Mouse (Mus musculus): ENCODE results near the gene Slc38a10.

The Slc38a10 gene

DNA sequence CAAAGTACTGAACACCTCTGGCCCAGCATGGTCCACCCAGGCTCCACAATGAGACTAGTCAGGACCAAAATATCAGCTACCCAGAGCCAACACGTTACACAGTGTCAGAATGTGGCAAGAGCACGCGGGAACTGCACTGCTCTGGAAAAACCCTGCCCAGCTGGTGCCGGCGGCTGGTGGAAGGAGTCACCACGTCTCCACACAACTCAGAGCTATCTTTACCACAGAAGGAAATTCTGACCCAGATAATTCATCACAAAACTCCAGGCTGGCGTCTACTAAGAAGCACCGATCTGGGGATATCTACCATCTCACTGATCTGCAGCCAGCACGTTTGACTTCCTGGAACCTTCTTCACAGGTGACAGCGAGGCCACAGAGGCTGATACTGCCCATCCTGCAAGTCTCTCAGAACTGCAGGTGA, 11.8 kb downstream of the Slc38a10 start:
- no peak for DNase-seq (ENCODE audit: low spot score in 2 of 2)

DNA sequence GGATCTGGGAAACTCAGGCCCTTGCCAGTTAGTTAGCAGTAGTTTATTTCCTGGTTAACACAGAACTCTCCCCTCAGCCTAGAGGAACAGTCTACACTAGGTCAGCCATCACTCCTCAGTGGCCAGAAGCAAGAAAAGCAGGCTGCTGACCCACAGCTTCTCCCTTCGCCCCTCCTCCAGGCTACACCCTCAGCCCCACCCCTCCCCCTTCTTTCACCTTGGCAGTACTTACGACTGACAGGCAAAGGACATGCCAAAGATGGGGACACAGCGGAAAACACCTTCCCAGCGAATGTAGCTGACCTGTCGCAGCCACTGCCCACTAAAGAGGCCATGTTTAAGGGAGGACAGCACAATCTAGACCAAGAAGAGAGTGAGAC, 13.5 kb downstream of the Slc38a10 start:
- no peak for DNase-seq (ENCODE audit: low spot score in 2 of 2)

DNA sequence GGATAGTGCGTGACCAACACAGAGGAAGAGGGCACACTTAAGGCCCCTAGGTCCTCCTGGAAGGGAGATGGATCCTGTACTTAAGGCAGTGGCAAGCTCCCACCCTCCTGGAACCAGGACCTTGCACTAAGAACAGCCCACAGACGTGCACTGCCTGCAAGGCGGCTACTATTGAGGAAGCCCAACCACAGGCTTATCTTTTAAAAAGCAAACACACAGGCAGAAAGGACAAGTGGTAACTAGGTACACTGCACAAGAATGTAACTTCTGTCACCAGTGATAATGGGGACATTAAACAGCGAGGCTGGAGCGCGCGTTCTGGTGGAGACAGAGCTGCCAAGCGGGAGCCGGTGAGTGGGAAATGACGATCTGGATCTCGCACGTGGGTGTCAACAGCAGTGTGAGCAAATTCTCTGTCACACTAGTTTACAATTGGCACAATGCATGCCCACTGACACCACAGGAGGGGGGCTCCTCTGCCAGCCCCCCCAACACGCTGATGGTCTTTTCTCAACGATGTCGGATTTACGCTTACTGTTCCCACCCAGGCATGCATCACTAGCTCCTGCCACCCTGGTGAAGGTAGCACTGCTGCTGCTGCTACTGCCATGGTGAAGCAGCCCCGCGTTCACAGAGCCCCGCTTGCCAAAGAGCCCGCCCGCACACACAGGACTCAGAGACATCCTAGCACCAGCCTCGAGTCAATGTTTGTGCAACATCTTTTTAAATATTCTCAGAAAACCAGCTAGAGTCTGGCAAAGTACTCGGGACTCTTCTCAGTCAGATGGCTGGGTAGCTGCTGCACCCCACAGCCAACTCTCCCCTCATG, 14.1 kb downstream of the Slc38a10 start:
- DNase-seq (ENCODE audit: low spot score in 2 of 2), result no peak

DNA sequence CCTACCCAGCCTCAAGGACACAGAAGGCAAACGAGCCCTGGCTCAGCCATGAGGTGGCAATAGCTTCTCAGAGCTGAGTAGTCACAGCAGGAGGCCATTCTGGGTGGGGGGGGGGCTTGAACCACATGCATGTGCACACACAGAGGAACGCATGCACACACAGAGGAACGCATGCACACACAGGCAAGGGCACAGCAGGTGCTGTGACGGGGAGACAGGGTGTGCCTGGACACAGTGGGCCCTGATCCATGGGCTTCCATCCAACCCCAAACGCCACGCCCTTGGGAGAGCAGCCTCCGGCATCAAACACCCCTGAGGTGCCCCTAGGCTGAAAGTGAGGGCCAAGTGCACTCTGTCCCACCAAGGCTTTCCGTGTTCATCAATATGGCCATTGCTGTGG, 15.0 kb downstream of the Slc38a10 start:
- DNase-seq (ENCODE audit: low spot score in 2 of 2), result no peak

DNA sequence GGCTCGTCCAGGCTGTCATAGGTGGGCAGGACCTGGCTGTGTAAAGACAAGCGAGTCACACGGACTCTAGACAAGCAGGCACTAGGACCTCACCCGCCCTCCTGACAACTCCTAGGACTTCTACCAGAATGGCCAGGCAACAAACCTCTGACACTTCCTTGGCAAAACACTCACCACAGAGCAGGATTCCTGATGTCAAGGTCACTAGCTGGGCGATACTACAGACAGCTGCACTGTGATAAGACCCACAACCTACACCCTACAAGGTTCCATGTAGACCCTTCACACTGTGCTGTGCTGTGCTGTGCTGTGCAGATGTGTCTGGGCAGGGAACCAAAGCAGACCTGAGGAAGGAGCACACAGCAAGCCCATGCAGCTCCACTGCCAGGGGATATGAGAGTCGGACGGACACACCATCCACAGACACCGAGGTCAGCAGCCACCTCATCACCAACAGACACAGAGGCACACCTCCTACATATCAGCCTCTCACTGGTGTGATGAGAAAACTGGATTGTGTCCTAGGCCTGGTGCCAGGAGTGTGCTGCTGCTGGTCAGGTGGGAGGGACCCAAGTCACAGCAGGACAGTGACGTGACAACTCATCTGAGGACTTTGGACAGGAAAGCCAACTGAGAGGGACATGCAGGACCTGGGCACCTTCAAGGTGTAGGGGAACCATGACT, 16.2 kb downstream of the Slc38a10 start:
- DNase-seq (ENCODE audit: low spot score in 2 of 2), result no peak

DNA sequence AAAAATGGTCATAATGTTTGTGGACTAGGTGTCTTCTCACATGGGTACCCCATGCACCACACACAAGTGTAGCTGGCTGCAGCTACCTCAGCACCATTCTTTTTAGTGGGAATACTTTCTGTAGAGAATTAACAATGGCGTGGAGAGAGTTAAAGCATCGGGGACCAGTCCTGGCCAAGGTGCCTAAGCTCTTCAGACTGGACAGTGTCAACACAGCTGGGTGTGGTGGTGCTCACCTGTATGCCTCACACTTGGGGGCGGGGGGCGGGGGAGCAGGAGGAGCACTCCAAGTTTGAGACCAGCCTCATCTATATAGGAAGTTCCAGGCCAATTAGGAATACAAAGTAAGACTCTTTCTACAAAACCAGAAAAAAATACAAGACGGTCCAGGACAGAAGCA, 17.0 kb downstream of the Slc38a10 start:
- no peak for DNase-seq (ENCODE audit: low spot score in 2 of 2)

DNA sequence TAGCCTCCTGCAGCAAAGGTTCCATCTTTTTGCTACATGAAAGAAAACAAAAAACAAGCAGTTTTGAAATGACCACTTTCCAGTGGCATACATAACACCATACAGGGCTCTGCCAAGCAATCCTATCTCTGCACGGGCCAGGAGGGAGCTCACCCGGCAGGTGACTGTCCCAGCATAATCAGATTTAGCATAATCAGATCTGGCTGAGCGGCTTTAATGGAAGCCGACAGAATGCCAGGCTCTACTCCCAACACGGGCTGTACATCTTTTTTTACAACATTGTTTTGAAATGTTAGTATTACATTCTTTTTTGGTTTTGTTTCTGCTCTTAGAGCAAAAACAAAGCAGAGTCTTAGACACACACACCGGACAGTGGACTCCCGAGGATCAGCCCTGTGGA, 21.9 kb downstream of the Slc38a10 start:
- DNase-seq (ENCODE audit: low spot score in 2 of 2), result no peak

DNA sequence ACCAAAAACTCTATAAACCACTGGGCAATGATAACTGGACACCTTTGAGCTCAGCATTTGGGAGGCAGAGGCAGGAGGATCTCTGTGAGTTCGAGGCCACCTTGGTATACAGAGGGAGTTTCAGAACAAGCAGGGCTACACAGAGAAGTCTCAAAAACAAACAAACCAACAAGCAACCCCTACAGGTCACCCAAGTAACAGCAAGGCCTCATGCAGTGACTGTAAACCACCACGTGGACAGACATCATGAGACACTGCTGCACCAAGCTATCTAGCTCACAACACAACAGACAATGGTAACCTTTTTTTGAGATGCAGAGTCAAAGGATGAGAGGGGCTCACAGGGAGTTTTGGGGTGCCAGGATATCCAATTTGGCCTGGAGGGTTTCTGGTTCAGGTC, 24.3 kb downstream of the Slc38a10 start:
- no peak for DNase-seq (ENCODE audit: low spot score in 2 of 2)

DNA sequence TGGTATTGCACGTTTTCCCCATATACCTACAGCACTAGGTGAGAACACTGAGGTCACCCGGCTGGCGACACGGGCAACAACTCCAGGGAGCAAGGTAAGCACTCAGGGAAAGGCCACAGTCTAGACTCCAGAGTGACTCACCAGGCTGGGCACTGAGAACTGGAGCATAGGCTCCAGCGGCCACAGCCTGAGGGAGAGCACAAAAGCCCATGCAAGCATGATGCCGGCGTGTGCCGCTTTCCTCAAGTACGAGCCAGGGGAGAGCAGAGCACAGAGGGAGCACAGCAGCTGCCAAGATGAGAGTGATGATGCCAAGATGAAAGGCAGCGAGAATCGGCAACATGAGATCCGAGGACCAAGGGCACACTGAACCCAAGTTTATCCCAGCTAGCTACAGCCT, 29.0 kb downstream of the Slc38a10 start:
- DNase-seq (ENCODE audit: low spot score in 2 of 2), result no peak

DNA sequence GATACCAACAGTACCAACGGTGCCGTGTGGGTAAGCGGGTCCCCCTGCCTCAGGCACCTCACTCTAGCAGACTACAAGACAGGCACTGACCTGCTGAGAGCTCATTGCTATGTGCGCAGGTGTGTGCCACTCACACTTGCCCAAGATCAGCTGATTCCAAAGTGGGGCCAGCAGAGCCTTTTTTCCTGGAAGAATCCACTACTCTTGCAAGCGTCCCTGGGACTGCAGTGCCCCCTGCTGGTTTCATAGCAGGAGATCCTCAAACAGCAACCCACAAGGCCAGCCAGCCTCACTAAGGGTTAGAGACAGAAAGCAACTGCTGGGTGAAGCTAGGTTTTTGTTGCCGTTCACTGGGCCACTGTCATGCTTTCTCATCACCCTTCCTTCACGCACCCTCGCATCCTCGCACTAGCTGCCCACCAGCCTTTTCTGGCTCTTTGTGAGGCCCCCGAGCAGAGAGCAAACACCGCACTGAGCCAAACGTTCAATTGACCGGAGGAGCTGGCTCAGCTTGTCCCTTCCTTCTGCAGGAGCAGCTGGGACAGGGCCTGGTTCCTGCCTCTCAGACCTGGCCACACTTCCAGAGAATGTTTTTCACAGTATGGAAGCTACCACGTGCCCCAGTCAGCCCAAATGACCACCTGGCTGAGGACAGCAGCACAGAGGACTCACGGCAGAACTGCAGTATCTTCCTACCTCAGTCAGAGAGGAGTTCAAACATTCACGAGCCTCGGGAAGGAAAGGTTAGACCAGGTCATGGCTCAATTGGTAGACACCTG, 30.3 kb downstream of the Slc38a10 start:
- DNase-seq (ENCODE audit: low spot score in 2 of 2), result peak in 1 of 2 experiments; percentile 47

DNA sequence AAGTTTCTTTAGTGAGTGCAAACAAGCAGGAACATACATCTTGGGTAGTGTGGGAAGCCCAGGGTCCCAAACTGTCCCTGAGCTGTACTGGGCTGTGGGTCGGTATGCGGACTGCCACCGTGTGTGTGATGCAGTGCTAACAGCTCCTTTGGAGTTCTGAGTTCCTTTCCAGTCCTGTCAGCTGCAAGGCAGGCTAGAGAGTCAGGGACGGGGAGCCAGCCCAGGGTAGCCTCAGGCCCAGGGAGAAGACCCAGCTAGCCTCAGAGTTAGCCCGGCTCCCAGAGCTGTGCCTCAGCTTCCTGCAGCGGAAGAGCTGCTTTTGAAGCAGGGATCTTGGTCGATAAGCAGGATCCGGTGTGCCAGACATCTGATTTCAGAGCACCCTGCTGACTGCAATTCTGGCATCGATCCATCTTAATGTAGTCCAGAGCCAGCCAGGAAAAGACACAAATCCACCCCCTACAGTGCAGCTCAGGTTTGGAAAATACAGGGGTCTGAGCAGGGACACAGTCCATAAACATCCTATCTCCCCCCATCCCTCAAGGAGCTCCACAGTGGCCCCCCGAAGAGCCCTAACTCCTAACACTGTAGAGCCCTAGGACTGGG, 31.1 kb downstream of the Slc38a10 start:
- no peak for DNase-seq (ENCODE audit: low spot score in 2 of 2)

DNA sequence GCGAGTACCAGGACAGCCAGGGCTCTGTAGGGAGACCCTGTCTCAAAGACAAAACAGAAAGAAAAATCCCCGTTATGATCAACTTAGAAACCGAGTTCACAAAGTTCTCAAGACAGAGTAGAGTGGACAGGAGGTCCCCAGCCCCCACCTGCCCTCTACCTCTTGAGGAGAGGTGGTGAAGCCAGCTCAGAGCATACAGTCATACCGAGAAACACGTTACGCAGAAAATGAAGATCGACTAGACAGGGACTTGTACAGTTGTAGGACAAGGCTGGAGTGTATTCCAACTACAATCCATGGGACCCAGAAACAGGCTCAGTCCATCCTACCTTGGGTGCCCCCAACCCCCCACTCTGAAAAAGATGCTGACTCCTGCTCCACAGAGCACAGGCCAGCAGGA, 32.0 kb downstream of the Slc38a10 start:
- DNase-seq (ENCODE audit: low spot score in 2 of 2), result no peak

DNA sequence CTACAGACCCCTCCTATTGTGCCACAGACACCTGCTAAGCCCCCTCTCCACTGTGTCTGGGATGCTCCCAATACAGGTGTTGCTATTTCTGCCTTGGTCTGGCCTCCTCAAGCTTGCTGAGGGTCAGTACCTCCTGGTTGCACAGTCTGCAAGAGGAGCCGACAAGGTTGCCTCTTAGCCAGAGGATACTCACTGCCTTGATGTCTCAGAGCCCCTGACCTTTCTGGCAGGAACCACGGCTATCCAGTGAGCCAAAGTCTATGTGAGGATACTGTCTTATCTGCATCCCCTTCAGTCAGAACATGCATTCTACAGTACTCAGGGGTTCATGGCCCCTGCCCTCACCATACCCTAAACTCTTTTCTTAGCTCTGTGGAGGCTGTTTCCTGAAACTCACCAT, 33.5 kb downstream of the Slc38a10 start:
- no peak for DNase-seq (ENCODE audit: low spot score in 2 of 2)

DNA sequence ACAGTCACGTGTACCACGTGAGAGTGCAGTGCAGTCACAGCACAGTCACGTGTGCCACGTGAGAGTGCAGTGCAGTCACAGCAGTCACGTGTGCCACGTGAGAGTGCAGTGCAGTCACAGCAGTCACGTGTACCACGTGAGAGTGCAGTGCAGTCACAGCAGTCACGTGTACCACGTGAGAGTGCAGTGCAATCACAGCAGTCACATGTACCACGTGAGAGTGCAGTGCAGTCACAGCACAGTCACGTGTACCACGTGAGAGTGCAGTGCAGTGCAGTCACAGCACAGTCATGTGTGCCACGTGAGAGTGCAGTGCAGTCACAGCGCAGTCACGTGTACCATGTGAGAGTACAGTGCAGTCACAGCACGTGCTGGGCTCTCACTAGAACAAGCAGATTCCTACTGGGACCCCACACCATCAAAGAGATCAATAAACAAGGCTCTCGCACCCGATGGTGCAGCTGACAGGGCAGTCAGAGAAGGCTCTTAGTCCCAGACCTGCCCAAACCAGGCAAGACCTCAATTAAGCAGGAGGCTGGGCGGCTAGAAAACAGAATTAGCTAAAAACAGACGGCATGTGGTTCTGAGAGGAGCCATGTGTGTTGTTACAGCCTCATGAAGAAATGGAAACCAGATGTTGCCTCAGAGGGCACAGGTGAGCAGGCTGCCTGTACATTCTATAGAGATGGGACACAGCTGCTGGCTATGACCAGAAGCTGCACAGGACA, 36.5 kb downstream of the Slc38a10 start:
- no peak for DNase-seq (ENCODE audit: low spot score in 2 of 2)

DNA sequence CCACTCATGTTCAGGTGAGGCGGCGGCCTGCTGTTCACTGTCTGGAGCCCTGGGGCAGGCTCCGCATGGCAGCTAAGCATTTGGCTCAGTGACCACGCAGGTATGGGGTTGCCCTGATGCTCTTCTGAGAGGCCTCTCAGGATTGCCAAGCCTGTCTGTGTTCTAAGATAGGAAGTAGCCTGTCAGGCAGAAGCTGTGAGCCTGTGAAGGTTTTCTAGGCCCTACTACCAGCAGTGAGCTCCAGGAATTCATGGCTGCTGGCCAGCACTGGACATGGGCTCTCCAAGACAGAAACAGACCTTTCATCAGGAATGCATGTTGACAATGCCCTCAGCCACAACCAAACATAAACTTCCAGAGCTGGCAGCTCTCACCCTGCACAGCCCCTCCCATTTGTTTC, 39.0 kb downstream of the Slc38a10 start:
- DNase-seq (ENCODE audit: low spot score in 2 of 2), result no peak

DNA sequence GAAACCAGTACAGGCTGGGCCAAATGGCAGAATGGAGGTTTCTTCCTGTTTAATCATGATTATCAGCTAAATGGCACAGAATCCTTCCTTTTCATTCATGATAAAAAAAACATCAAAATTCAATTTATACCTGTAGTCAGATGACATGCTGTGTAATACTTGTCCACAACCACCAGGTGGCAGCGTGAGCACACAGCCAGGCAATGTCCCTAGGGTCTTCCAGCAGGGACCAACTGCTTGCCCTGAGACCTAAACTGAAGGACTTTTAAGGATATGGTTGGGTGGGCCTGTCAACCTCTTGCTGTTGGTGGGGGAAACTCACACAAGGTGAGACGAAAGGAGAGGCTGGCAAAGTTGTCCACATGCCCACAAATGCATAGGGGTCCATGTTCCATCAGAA, 40.1 kb downstream of the Slc38a10 start:
- peak in 1 of 2 experiments; percentile 41 for DNase-seq (ENCODE audit: low spot score in 2 of 2)

DNA sequence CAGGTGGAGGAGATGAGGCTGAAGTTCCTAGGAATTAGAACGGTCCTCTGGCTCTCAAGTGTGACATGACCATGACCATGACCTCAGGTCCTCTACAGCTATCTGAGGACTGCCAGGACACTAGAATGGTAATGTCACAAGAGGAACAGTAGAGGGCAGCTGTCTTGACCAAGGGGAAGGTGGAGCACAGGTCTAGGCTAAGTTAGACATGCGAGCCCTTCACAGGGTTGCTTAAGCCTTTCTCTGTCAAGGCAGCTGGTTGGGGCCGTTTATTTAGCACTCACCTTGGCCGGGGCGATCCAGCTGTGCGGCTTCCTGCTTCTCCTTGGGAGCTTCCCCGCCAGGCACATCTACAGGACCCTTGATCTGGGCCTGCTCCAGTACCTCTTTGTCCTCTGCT, 40.6 kb downstream of the Slc38a10 start:
- DNase-seq (ENCODE audit: low spot score in 2 of 2), result no peak

DNA sequence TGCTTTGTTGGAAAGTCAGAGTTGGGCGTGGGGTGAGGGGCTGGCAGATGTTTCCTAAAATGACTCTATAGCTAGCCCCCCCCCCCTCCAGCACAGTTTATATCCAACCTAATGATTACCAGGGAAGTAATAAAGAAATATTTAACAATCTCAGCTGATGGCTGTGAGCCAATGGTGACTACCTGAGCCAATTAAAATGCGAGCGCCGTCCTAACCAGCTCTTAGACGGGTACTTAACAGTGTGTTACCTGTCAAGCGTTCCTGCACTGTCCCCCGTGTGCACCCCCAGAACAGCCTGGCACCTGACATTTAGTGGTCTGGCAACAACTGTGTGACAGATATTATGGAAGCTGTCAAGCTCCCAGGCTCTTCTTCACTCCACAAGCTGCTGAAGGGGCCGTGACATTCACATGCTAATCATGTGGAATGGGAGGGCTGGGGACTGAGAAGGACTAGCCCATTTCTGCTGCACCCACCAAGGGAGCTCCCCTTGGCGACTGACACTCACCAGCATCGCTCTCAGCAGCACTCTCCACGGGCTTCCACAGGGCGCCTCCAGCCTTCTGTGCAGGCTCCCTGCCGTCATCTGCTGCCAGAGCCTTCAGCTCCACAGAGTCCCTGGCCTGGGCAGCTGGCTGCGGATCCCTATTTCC, 41.5 kb downstream of the Slc38a10 start:
- DNase-seq (ENCODE audit: low spot score in 2 of 2), result no peak

DNA sequence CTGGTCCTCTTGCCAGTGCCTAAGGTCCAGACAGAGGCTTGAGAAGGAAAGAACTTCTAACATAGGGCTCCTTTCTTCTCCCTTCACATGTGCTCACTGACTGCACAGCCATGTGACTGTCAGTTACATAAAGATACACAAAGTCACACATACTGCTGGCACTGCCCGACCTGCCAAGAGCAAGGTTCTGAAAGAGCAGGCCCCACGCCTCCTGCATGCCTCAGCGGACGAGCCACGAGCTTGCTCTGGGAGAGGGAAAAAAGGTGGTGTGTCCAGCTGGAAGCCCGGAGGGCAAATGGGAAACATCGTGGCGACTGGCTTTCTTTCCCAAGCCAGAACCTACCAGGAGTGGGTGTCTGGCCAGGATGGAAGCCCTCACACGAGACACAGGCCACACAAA, 43.4 kb downstream of the Slc38a10 start:
- no peak for DNase-seq (ENCODE audit: low spot score in 2 of 2)

DNA sequence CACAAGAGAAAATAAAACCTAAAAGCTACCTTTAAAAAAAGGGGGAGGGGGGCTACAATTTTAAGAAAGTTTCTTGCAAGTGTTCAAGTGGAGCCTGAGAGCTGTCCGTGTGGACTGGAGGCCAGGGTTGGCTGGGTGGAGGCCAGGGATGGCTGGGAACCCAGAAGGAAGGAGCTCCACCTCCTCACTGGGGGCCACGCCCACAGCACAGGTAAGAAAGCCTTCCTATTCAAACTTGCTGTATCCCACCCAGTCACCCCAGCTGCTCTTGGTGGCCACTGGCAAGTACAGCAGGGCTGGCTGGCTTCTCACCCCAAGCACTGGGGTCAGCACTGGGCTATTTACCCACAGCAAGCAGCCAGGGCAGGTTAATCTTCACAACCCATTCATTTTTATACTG, 44.1 kb downstream of the Slc38a10 start:
- no peak for DNase-seq (ENCODE audit: low spot score in 2 of 2)

DNA sequence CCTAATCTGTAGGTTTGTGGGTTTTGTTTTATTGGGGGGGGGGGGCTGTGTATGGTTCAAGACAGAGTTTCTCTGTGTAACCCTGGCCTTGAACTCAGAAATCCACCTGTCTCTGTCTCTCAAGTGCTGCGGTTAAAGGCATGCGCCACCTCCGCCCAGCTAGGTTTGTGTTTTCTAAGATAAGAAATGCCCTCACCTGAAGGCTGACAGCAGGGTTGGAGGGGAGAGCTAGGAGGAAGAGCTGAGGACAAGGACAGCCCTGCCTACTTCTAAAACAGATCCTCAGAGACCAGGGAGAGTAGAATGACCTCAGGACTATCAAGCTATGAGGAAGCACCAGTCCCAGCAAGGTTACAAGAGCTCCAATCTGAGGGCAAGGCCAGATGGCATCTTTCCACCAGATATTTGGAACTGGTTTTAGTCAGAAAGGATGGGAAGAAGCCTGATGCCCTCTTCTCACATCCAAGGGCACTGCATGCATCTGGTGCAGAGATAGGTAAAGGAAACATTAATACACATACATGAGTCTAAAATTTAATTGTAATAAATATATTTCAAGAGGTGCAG, 47.6 kb downstream of the Slc38a10 start:
- no peak for DNase-seq (ENCODE audit: low spot score in 2 of 2)
